Comparison of ENCODE assay signal across 11 mouse cellular contexts in genomic region chr1:76942730-76943129, GRCm38 (mm10).
DNase-seq lines count a peak whose midpoint lies in the region; ATAC-seq and TF ChIP-seq lines count a peak whose summit lies in the region.
"Had no signal": no experiment of that assay in that cellular context is flagged by ENCODE, and none has a peak within 500 bp of the region (broad histone marks: within the 10 kb centered on the region; RNA-seq: fewer than 3 reads in every experiment).

No protein-coding gene starts in this region.

- no peaks in the 10 kb centered on the region for H3K27me3 ChIP-seq in hindbrain, postnatal 0 days (ENCODE audit: insufficient read depth, low read length)
- H3K27me3 ChIP-seq in hindbrain, embryonic 12.5 days = no peaks in the 10 kb centered on the region
- H3K27me3 ChIP-seq in midbrain, postnatal 0 days (ENCODE audit: insufficient read depth, low read length) = no peaks in the 10 kb centered on the region
- H3K27me3 ChIP-seq: embryonic facial prominence, embryonic 15.5 days; liver, embryonic 15.5 days had no signal

- H3K27ac ChIP-seq in hindbrain, postnatal 0 days = no peak overlapping the region
- no peak overlapping the region for H3K27ac ChIP-seq in hindbrain, embryonic 12.5 days
- H3K27ac ChIP-seq in midbrain, postnatal 0 days (ENCODE audit: low read depth, low read length) = no peak overlapping the region
- H3K27ac ChIP-seq: embryonic facial prominence, embryonic 15.5 days; liver, embryonic 15.5 days had no signal

- H3K4me1 ChIP-seq in hindbrain, postnatal 0 days (ENCODE audit: insufficient read depth, low read length) = no peaks in the 10 kb centered on the region
- H3K4me1 ChIP-seq in hindbrain, embryonic 12.5 days = no peaks in the 10 kb centered on the region
- H3K4me1 ChIP-seq in midbrain, postnatal 0 days (ENCODE audit: insufficient read depth, low read length) = no peaks in the 10 kb centered on the region
- H3K4me1 ChIP-seq: embryonic facial prominence, embryonic 15.5 days; liver, embryonic 15.5 days had no signal

- peak; percentile 68 for DNase-seq in hindbrain, postnatal 0 days (ENCODE audit: low spot score)
- DNase-seq in adrenal gland, adult 2 months = peak; percentile 53
- DNase-seq in cerebellum, postnatal 10 days = peak; percentile 30 to 52
- DNase-seq in kidney, postnatal 14 days = peak; percentile 39
- peak; percentile 79 for DNase-seq in midbrain, postnatal 0 days (ENCODE audit: low spot score)
- DNase-seq in embryo, embryonic 10.5 days (ENCODE audit: low spot score) = no peak
- no peak for DNase-seq in embryo, embryonic 11 days

- TF ChIP-seq CTCF in hindbrain, postnatal 0 days (IDR thresholded peaks at IDR 0.05; ENCODE audit: low read depth) = no peak
- TF ChIP-seq CTCF in midbrain, postnatal 0 days (IDR thresholded peaks at IDR 0.05) = no peak

- H3K9ac ChIP-seq in hindbrain, postnatal 0 days (replicated peaks; ENCODE audit: low read length) = no peak overlapping the region
- H3K9ac ChIP-seq in hindbrain, embryonic 12.5 days = no peak overlapping the region
- no peak overlapping the region for H3K9ac ChIP-seq in midbrain, postnatal 0 days (replicated peaks; ENCODE audit: low read length, poor library complexity, severe bottlenecking)
- H3K9ac ChIP-seq: embryonic facial prominence, embryonic 15.5 days; liver, embryonic 15.5 days had no signal

- peak; percentile 70; the same call in 1 of the 2 replicates for ATAC-seq in hindbrain, postnatal 0 days
- ATAC-seq in hindbrain, embryonic 12.5 days (ENCODE audit: low FRiP score) = no peak
- ATAC-seq in midbrain, postnatal 0 days (ENCODE audit: low FRiP score) = peak; percentile 23; the same call in 1 of the 2 replicates
- ATAC-seq: Patski had no signal

- 37% methylated on average over 3 of the region's 3 CpGs for WGBS in hindbrain, postnatal 0 days
- 60% methylated on average over 3 of the region's 3 CpGs for WGBS in hindbrain, embryonic 12.5 days
- 49% methylated on average over 3 of the region's 3 CpGs for WGBS in midbrain, postnatal 0 days

- H3K4me2 ChIP-seq in hindbrain, postnatal 0 days (ENCODE audit: low read depth, low read length) = no peak overlapping the region
- no peak overlapping the region for H3K4me2 ChIP-seq in hindbrain, embryonic 12.5 days (replicated peaks)
- H3K4me2 ChIP-seq in midbrain, postnatal 0 days (ENCODE audit: low read depth, low read length, poor library complexity, severe bottlenecking) = no peak overlapping the region
- H3K4me2 ChIP-seq: embryonic facial prominence, embryonic 15.5 days; liver, embryonic 15.5 days had no signal

- H3K4me3 ChIP-seq in hindbrain, postnatal 0 days (ENCODE audit: low read length) = no peak overlapping the region
- H3K4me3 ChIP-seq in hindbrain, embryonic 12.5 days = no peak overlapping the region
- no peak overlapping the region for H3K4me3 ChIP-seq in midbrain, postnatal 0 days (ENCODE audit: low read depth, low read length)
- H3K4me3 ChIP-seq: embryonic facial prominence, embryonic 15.5 days; liver, embryonic 15.5 days had no signal

- H3K36me3 ChIP-seq in hindbrain, postnatal 0 days (ENCODE audit: insufficient read depth, low read length) = no peaks in the 10 kb centered on the region
- no peaks in the 10 kb centered on the region for H3K36me3 ChIP-seq in hindbrain, embryonic 12.5 days
- H3K36me3 ChIP-seq in midbrain, postnatal 0 days (ENCODE audit: insufficient read depth, low read length) = no peaks in the 10 kb centered on the region
- H3K36me3 ChIP-seq: embryonic facial prominence, embryonic 15.5 days; liver, embryonic 15.5 days had no signal

- no peaks in the 10 kb centered on the region for H3K9me3 ChIP-seq in hindbrain, postnatal 0 days (ENCODE audit: low read length)
- H3K9me3 ChIP-seq in hindbrain, embryonic 12.5 days (replicated peaks) = no peaks in the 10 kb centered on the region
- H3K9me3 ChIP-seq in midbrain, postnatal 0 days (ENCODE audit: low read length) = no peaks in the 10 kb centered on the region
- H3K9me3 ChIP-seq: embryonic facial prominence, embryonic 15.5 days; liver, embryonic 15.5 days had no signal

Comparison
In these comparisons a context has a peak if more than half of its experiments do, and no peak if none do; other contexts are left out.
1. DNase-seq: peak in hindbrain, postnatal 0 days (single experiment), adrenal gland, adult 2 months (single experiment), cerebellum, postnatal 10 days (2 of 2), kidney, postnatal 14 days (single experiment) and midbrain, postnatal 0 days (single experiment); none in embryo, embryonic 10.5 days (single experiment) and embryo, embryonic 11 days (single experiment).